Mouse (Mus musculus) liver, postnatal 0 days (tissue): Measurements from ENCODE around the gene Plscr1. TPM values are rescaled to one million over a fixed set of nuclear protein-coding genes. Genes with fewer than 3 reads are reported as not detected.
A peak's percentile ranks its signal among the peaks of the same experiment; 100 is the strongest.

ENCODE experiments used
- ATAC-seq: fragments of 200-750 bp; cut with Nextera tagmentation; 2 replicates; pipeline ENCODE4 v1.8.0; 2017; ENCODE audit warnings: mild to moderate bottlenecking, moderate library complexity
- DNase-seq: peaks from one replicate; pipeline ENCODE4 v3.0.0-alpha.2; 2016
- H3K27ac ChIP-seq: fragments of 300-500 bp; sonication (generic); 2 replicates; pipeline ENCODE4 v1.5.1; 2014; ENCODE audit warnings: antibody characterized with exemption, moderate library complexity, mild to moderate bottlenecking, low read depth
- H3K27me3 ChIP-seq: fragments of 300-500 bp; sonication (generic); 2 replicates; pipeline ENCODE4 v1.6.1; 2014; ENCODE audit warnings: low read length, control low read depth, mixed read lengths; ENCODE audit not compliant: insufficient read depth
- H3K36me3 ChIP-seq: fragments of 300-500 bp; sonication (generic); replicated peaks from 2 replicates; pipeline ENCODE4 v1.6.1; 2014; ENCODE audit warnings: mild to moderate bottlenecking, control low read depth, low read length, moderate library complexity, mixed read lengths; ENCODE audit not compliant: insufficient read depth
- H3K4me1 ChIP-seq: fragments of 300-500 bp; sonication (generic); 2 replicates; pipeline ENCODE4 v1.6.1; 2014; ENCODE audit warnings: antibody characterized with exemption, mild to moderate bottlenecking, control low read depth; ENCODE audit not compliant: insufficient read depth
- H3K4me2 ChIP-seq: fragments of 300-500 bp; sonication (generic); 2 replicates; pipeline ENCODE4 v1.6.1; 2014; ENCODE audit warnings: low read depth, mild to moderate bottlenecking, low read length, moderate library complexity, mixed read lengths
- H3K4me3 ChIP-seq: fragments of 300-500 bp; sonication (generic); 2 replicates; pipeline ENCODE4 v1.5.1; 2014; ENCODE audit warnings: low read depth, low read length
- H3K9ac ChIP-seq: fragments of 300-500 bp; sonication (generic); replicated peaks from 2 replicates; pipeline ENCODE4 v1.6.1; 2014; ENCODE audit warnings: mild to moderate bottlenecking, moderate library complexity
- H3K9me3 ChIP-seq: fragments of 300-500 bp; sonication (generic); 2 replicates; pipeline ENCODE4 v1.6.1; 2016; ENCODE audit warnings: mild to moderate bottlenecking, control low read depth, low read length, mixed read lengths
- CTCF ChIP-seq: sonication (generic); IDR thresholded peaks from 2 replicates; pipeline ENCODE4 v1.5.1; 2016; ENCODE audit warnings: antibody characterized with exemption, low read depth
- EP300 ChIP-seq: IDR thresholded peaks from 2 replicates; pipeline ENCODE4 v1.6.1; 2016; ENCODE audit warnings: antibody characterized with exemption, low read depth, mild to moderate bottlenecking
- WGBS: fragments of 180-500 bp; shearing (Covaris S2); extraction: QIAGEN DNeasy Blood & Tissue Kit; methylation state at CpG from one replicate; pipeline ENCODE4 v1.1.7; 2014; ENCODE audit not compliant: insufficient replicate concordance; 5-methylcytosine and 5-hydroxymethylcytosine counted together
- polyA plus RNA-seq: library from polyadenylated mRNA; unstranded; fragments of >200 nt; fragmentation: Nextera tagmentation; extraction: Ambion mirVana; gene quantifications from 2 replicates; pipeline ENCODE4 v1.2.1, GENCODE M21; 2015

Gene Plscr1
- polyA plus RNA-seq, 1 experiment from 2014 or later = 38.8 TPM

DNA sequence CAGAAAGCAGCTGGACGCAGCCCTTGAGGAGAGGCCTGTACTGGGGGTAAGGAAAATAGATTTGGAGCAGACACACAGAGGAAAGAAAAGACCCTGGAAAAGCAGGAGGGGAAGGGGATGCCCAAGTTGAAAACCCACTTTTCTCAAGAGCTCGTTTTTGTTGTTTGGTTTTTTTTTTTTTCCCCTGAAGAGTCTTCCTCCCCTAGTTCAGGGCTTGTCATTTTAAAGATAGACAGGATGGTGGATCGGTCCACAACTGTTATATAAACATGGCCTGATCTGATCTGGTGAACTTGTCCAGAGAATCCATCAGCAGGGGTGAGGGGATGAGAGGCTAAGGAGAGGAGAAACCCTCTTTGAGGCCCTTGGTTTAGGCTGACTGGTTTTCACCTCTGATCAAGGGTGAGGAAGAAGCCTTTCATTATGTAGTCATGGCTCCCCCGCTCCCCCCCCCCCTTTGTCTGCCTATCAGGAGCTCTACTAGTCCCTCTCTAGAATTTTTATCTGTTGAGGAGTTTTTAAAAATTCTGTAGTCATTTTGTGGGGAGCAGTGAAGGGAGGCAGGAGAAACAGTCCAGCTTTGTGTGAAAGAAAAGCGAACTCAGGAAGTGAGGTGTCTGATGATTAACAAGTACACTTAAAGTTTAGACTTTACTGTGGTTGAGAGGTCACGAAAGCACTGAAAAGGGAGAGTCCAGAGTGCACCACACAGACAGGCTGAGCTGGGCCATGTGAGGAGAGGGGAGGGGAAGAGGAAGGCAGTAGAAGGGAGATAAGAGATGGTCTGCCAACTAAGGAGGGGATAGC lies 24.6 kb downstream of the Plscr1 start:
- H3K36me3 ChIP-seq = no peaks in the 10 kb centered on the region; the same call in 1 of the 2 replicates
- peak; percentile 71 for ATAC-seq
- WGBS = 30% methylated on average over 6 of the region's 6 CpGs
- no peak overlapping the region for H3K4me3 ChIP-seq
- TF ChIP-seq EP300 (peak; percentile 38; the same call in 1 of the 2 replicates), CTCF (no peak)
- H3K27ac ChIP-seq = peak overlapping the region; percentile 75
- H3K4me1 ChIP-seq = peaks cover 30% of the 10 kb centered on the region
- DNase-seq = no peak
- no peaks in the 10 kb centered on the region for H3K9me3 ChIP-seq
- no peak overlapping the region for H3K9ac ChIP-seq
- H3K27me3 ChIP-seq = no peaks in the 10 kb centered on the region
- 0 out of 2 replicates have a peak overlapping the region, but pooled peaks have one; percentile 2 for H3K4me2 ChIP-seq

DNA sequence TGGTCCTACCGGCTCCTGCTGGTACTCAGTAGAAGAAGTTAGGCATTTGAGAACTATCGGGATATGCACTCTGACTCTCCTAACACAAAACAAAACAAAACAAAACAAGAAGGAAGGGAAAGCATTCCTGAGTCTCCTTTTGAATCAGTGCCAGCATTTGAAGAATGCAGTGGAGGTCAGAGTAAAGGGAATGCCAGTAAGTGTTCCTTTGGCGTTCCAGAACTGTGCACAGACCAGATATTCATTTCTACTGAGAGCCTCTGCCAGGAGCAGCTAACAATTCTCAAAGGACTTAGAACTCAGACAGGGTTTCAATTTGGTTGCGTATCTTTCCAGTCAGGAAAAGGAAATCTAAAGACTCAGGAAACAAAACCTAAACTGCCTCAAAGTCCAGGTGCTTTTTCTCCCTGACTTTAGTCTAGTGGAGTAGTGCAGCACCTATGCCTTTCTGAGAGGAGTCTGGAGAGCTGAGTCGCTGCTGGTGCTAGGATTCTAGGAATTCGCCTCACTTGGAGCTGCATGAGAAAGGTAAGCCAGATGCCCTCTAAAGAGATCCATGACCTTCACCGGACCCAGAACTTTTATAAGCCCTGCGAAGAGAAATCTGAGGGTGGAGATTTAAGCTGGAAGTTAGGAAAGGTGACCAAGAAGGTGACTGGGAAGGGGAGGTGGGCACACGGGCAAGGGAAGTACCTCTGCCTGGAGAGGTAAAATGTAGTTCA lies 26.1 kb downstream of the Plscr1 start, which contains the start of gene Plscr2:
Plscr2 (plus strand) TSS at position 117 of the 722 bp plus-strand sequence.
- peak within 1 kb of the TSS; percentile 75 for H3K27ac ChIP-seq
- 66% methylated on average over 9 of the region's 9 CpGs for WGBS
- H3K36me3 ChIP-seq = no peaks in the 10 kb centered on the region
- TF ChIP-seq CTCF = no peak
- no peak for TF ChIP-seq EP300
- no peak within 1 kb of the TSS for H3K9ac ChIP-seq
- ATAC-seq (no peak), DNase-seq (no peak)
- H3K4me2 ChIP-seq = peak within 1 kb of the TSS; percentile 26; the same call in 1 of the 2 replicates
- H3K4me1 ChIP-seq = peaks cover 26% of the 10 kb centered on the region
- H3K27me3 ChIP-seq = no peaks in the 10 kb centered on the region
- H3K4me3 ChIP-seq = no peak within 1 kb of the TSS
- H3K9me3 ChIP-seq = no peaks in the 10 kb centered on the region

DNA sequence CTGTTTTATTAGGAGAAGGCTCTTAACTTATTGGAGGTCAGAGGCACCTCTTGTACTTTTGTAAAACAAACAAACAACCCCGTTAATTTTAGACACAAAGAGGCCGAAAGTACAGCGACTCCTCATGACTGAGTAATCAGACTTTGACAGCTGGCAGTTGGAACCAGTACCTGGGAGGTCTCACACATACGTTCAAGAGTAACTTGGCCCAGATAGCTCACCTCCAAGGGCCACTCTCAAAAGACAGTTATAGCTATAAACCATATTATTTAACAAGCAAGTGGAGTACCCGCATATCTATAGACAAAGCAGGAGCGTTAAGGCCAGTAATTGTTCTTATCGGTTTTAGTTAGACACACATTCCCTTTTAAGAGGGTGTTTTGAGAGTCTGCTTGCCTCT lies 26.8 kb downstream of the Plscr1 start:
- Histone ChIP-seq H3K4me3 (no peak overlapping the region), H3K4me1 (peaks cover 24% of the 10 kb centered on the region), H3K9me3 (no peaks in the 10 kb centered on the region), H3K9ac (no peak overlapping the region), H3K27me3 (no peaks in the 10 kb centered on the region), H3K36me3 (no peaks in the 10 kb centered on the region), H3K4me2 (peak overlapping the region; percentile 11; the same call in 1 of the 2 replicates), H3K27ac (peak overlapping the region; percentile 75)
- ATAC-seq (peak; percentile 35), DNase-seq (no peak)
- TF ChIP-seq CTCF = no peak
- TF ChIP-seq EP300 = 0 out of 2 replicates have a peak, but pooled peaks have one; percentile 42
- 40% methylated on average over 7 of the region's 7 CpGs for WGBS

- no peak for ATAC-seq
- no peaks in the 10 kb centered on the region for H3K9me3 ChIP-seq
- WGBS = 59% methylated on average over 1 of the region's 1 CpGs
These were observed 30.5 kb downstream of the Plscr1 start for GRCm38 (mm10) chr9:92280048-92280447.

GRCm38 (mm10) chr9:92282563-92283171 lies 33.1 kb downstream of the Plscr1 start:
- 57% methylated on average over 7 of the region's 7 CpGs for WGBS
- TF ChIP-seq CTCF = no peak
- TF ChIP-seq EP300 = no peak
- H3K4me2 ChIP-seq = no peak overlapping the region
- H3K4me1 ChIP-seq = no peaks in the 10 kb centered on the region
- H3K36me3 ChIP-seq = no peaks in the 10 kb centered on the region
- H3K9ac ChIP-seq = no peak overlapping the region
- H3K4me3 ChIP-seq = no peak overlapping the region
- H3K27me3 ChIP-seq = no peaks in the 10 kb centered on the region
- H3K27ac ChIP-seq = no peak overlapping the region
- H3K9me3 ChIP-seq = no peaks in the 10 kb centered on the region
- DNase-seq (no peak), ATAC-seq (no peak)

More at GRCm38 (mm10) chr9:92280048-92280447, 30.5 kb downstream of the Plscr1 start:
- Histone ChIP-seq H3K4me2 (no peak overlapping the region), H3K4me3 (no peak overlapping the region), H3K27me3 (no peaks in the 10 kb centered on the region), H3K27ac (no peak overlapping the region), H3K4me1 (peaks cover 11% of the 10 kb centered on the region), H3K36me3 (no peaks in the 10 kb centered on the region), H3K9ac (no peak overlapping the region)
- DNase-seq = no peak
- no peak for TF ChIP-seq CTCF
- TF ChIP-seq EP300 = no peak

- Histone ChIP-seq H3K4me3 (no peak overlapping the region), H3K27ac (no peak overlapping the region), H3K9ac (no peak overlapping the region), H3K27me3 (no peaks in the 10 kb centered on the region), H3K4me2 (no peak overlapping the region), H3K36me3 (no peaks in the 10 kb centered on the region), H3K9me3 (no peaks in the 10 kb centered on the region), H3K4me1 (no peaks in the 10 kb centered on the region)
- DNase-seq (no peak), ATAC-seq (peak; percentile 76)
- 33% methylated on average over 3 of the region's 3 CpGs for WGBS
- TF ChIP-seq CTCF = no peak
- peak; percentile 79 for TF ChIP-seq EP300
These were observed 40.1 kb downstream of the Plscr1 start for GRCm38 (mm10) chr9:92289675-92290074.
